Mouse (Mus musculus) cerebellum, adult 2 months (tissue): ENCODE measurements around the gene Gm49361.

Experiments used
- CTCF ChIP-seq: fragments of 200-500 bp; IDR thresholded peaks from 2 replicates; pipeline ENCODE4 v1.5.1; 2011; ENCODE audit warnings: low read depth, mild to moderate bottlenecking, control low read depth, low read length, moderate library complexity, borderline replicate concordance; ENCODE audit not compliant: insufficient read depth
- POLR2A ChIP-seq: fragments of 200-500 bp; IDR thresholded peaks from 2 replicates; pipeline ENCODE4 v1.6.1; 2011; ENCODE audit warnings: low read length, control low read depth, borderline replicate concordance; ENCODE audit not compliant: insufficient read depth

DNA sequence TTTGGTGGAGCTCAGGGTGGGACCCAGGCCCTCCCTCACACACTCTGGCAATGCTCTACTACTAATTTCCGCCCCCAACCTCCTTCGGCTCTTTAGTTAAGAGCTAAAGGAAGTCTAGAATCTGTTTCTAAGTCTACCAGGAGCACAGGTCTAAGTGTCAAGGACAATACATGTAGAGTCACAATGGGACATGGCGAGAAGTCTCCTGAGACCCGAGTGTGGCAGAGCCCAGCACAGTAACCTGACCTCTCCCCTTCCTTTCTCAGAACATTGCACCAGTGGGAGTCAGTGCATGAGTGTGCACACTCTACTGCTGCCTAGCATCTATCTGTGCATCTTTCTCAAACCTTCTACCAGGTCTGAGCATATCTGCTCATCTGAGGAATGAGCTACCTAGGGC, 40.1 kb downstream of the Gm49361 start:
- no peak for TF ChIP-seq POLR2A
- no peak for TF ChIP-seq CTCF
